Mouse (Mus musculus) forebrain, embryonic 14.5 days (tissue): ENCODE measurements around the gene Pafah2. TPM values are rescaled to one million over a fixed set of nuclear protein-coding genes. Genes with fewer than 3 reads are reported as not detected.

ENCODE experiments used
- ATAC-seq: fragments of 200-750 bp; cut with Nextera tagmentation; 2 replicates; pipeline ENCODE4 v1.8.0; 2017; ENCODE audit warnings: mild to moderate bottlenecking, moderate library complexity
- DNase-seq: peaks from one replicate; pipeline ENCODE4 v3.0.0-alpha.2; 2015; ENCODE audit warnings: low spot score
- H3K27ac ChIP-seq: fragments of 300-500 bp; sonication (generic); 2 replicates; pipeline ENCODE4 v1.5.1; 2014; ENCODE audit warnings: low read depth, mild to moderate bottlenecking, control low read depth, low read length, moderate library complexity
- H3K27me3 ChIP-seq: fragments of 300-500 bp; sonication (generic); replicated peaks from 2 replicates; pipeline ENCODE4 v1.6.1; 2014; ENCODE audit warnings: low read length, control low read depth, mixed read lengths; ENCODE audit not compliant: control insufficient read depth, insufficient read depth
- H3K36me3 ChIP-seq: fragments of 300-500 bp; sonication (generic); 2 replicates; pipeline ENCODE4 v1.6.1; 2014; ENCODE audit warnings: low read length, control low read depth; ENCODE audit not compliant: control insufficient read depth, insufficient read depth
- H3K4me1 ChIP-seq: fragments of 300-500 bp; sonication (generic); 2 replicates; pipeline ENCODE4 v1.6.1; 2014; ENCODE audit warnings: antibody characterized with exemption, low read length, control low read depth; ENCODE audit not compliant: control insufficient read depth, insufficient read depth
- H3K4me2 ChIP-seq: fragments of 300-500 bp; sonication (generic); 2 replicates; pipeline ENCODE4 v1.6.1; 2014; ENCODE audit warnings: mild to moderate bottlenecking, control low read depth, low read length
- H3K4me3 ChIP-seq: fragments of 300-500 bp; sonication (generic); 2 replicates; pipeline ENCODE4 v1.5.1; 2014; ENCODE audit warnings: low read depth, low read length, control low read depth
- H3K9ac ChIP-seq: fragments of 300-500 bp; sonication (generic); 2 replicates; pipeline ENCODE4 v1.6.1; 2014; ENCODE audit warnings: mild to moderate bottlenecking, low read length, control low read depth, moderate library complexity
- H3K9me3 ChIP-seq: fragments of 300-500 bp; sonication (generic); replicated peaks from 2 replicates; pipeline ENCODE4 v1.6.1; 2016; ENCODE audit warnings: low read length, control low read depth, mixed read lengths; ENCODE audit not compliant: control insufficient read depth
- WGBS: fragments of 180-500 bp; shearing (Covaris S2); extraction: QIAGEN DNeasy Blood & Tissue Kit; methylation state at CpG from one replicate; pipeline ENCODE4 v1.1.7; 2014; 5-methylcytosine and 5-hydroxymethylcytosine counted together
- polyA plus RNA-seq: library from polyadenylated mRNA; unstranded; fragments of >200 nt; fragmentation: Nextera tagmentation; extraction: Ambion mirVana; gene quantifications from 2 replicates; pipeline ENCODE4 v1.2.1, GENCODE M21; 2014

Pafah2 gene
- polyA plus RNA-seq, 1 experiment from 2014 or later, result 7.6 TPM

DNA sequence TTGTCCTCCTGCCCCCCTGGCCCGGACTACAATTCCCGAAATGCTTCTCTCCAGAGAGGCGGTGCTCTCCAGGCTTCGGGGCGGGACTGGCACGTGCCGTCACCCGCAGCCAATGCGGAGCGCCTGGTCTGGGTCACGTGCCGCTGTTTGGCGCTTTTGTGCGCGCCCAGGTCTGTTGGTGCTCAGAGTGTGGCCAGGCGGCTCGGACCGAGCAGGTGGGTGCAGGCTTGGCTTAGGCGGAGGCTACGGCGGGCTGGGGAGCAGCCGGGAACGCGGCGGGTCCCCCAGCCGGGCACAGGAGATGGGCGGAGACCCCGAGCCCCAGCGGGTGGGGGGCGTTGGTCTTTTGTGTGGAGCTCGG, 72.1 kb downstream of the Pafah2 start, which contains the start of gene Stmn1:
TSS of gene Stmn1 (plus strand) at position 106 of the 361 bp plus-strand sequence.
- peaks cover 15% of the 10 kb centered on the region for H3K4me1 ChIP-seq
- WGBS, result under 1% methylated on average over 31 of the region's 31 CpGs

DNA sequence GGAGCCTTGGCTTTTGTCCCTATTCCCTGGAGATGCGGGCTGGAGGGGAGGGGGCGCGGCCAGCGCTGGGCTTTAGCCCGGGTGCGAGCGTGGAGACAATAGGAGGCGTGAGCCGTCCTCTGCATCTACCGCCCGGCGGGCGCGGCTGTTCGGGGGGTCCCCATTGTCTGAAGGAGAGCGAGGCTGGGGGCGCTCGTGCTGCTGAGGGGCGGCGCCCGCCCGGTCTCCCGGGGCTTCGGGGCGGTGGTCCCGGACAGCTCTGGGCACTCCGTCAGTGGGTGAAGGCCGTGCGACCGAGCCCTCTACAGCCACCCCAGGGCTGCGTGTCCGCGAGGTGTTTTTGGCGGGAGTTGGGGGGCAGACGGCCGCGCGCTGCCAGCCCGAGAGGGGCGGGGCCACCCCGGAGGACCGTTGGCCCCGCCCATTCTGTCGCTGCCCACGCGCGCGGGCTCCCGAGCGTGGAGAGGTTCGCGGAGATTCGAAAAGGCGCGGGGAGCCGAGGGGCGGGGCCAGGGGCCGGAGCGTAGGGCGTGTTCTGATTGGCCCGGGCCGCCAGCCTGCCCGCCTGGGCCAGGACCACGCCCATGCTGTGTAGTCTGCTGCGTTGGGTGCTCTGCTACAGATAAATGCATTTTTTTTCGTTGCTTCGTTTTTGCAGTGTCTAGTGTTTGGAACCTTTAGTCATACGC, 72.6 kb downstream of the Pafah2 start:
- peak overlapping the region; percentile 100 for H3K9ac ChIP-seq
- no peaks in the 10 kb centered on the region for H3K27me3 ChIP-seq
- peak overlapping the region; percentile 99 for H3K27ac ChIP-seq
- peak overlapping the region; percentile 94 for H3K4me3 ChIP-seq
- peaks cover 28% of the 10 kb centered on the region for H3K36me3 ChIP-seq
- peaks cover 15% of the 10 kb centered on the region for H3K4me1 ChIP-seq
- WGBS, result under 1% methylated on average over 61 of the region's 68 CpGs
- peak; percentile 81 for ATAC-seq
- peak overlapping the region; percentile 69 for H3K4me2 ChIP-seq
- DNase-seq, result peak; percentile 97
- H3K9me3 ChIP-seq, result no peaks in the 10 kb centered on the region

More for the DNA sequence above, 72.1 kb downstream of the Pafah2 start, which contains the start of gene Stmn1:
- Histone ChIP-seq H3K9ac (peak within 1 kb of the TSS; percentile 100), H3K36me3 (peaks cover 26% of the 10 kb centered on the region), H3K9me3 (no peaks in the 10 kb centered on the region), H3K27me3 (no peaks in the 10 kb centered on the region), H3K4me2 (peak within 1 kb of the TSS; percentile 69), H3K4me3 (peak within 1 kb of the TSS; percentile 94), H3K27ac (peak within 1 kb of the TSS; percentile 99)
- ATAC-seq (peak; percentile 96), DNase-seq (peak; percentile 99)

DNA sequence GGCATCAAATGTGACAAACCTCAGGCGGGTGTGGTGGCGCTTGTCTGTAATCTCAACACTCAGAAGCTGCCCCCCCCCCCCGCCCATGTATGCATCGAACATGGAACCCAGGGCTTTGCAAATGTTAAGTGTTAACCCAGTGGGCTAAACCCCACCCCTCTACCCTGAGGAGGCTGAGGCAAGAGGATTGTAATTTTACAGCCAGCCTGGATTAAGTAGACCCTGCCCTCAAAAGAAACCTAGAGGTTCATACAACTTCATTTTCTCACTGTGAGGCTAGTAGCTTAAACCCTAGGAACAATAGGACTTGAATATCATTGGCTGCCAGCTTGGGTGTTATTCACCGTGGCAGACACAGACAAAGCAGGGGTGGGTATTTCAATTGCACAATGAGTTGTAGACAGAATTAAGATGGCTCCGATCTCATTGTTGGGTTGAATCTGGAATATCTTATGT, 73.2 kb downstream of the Pafah2 start:
- 3% methylated on average over 6 of the region's 6 CpGs for WGBS
- Histone ChIP-seq H3K27ac (peak overlapping the region; percentile 99), H3K9ac (peak overlapping the region; percentile 100), H3K4me2 (peak overlapping the region; percentile 69), H3K9me3 (no peaks in the 10 kb centered on the region), H3K27me3 (no peaks in the 10 kb centered on the region), H3K4me3 (peak overlapping the region; percentile 94), H3K36me3 (peaks cover 35% of the 10 kb centered on the region), H3K4me1 (peaks cover 21% of the 10 kb centered on the region)
- ATAC-seq, result peak; percentile 10
- peak; percentile 84 for DNase-seq

DNA sequence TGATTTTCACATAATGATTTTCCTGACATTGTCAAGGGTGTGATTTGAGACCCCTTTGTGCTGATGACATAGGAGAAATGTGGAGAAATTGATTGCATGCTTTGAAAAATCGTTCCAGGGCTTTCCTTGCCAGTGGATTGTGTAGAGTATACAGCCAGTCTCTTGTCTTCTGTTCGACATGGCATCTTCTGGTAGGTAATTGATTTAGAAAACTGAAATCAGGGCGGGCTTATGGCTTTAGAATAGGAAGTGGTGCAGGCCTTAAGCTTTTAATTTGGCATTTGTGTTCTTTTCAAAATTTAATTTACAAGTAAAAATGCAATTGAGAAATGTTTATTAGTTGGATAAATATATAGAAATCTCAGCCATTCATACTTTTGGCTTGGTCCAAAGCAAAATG, 73.9 kb downstream of the Pafah2 start:
- ATAC-seq, result no peak

DNA sequence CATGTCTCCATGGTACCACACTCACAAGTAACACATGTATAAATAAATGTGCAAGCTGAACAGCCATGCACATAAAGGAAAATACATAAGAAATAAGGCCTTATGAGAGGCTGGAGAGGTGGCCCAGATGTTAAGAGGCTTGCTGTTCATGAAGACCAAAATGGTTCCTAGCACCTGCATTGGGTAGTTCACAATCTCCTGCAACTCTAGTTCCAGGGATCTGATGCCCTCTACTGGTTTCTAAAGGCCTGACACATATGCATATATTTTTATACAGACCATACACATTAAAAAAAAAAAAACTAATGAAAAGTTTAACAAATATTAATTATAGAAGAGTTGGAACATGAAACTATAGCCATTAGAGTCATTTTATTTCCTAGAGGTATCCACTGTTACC, 75.3 kb downstream of the Pafah2 start:
- H3K4me3 ChIP-seq, result peak overlapping the region; percentile 94
- H3K4me2 ChIP-seq, result peak overlapping the region; percentile 69
- H3K36me3 ChIP-seq, result peaks cover 56% of the 10 kb centered on the region
- peak overlapping the region; percentile 100; the same call in 1 of the 2 replicates for H3K9ac ChIP-seq
- H3K4me1 ChIP-seq, result peaks cover 22% of the 10 kb centered on the region
- ATAC-seq (no peak), DNase-seq (peak; percentile 64)
- H3K27ac ChIP-seq, result peak overlapping the region; percentile 58; the same call in 1 of the 2 replicates
- no peaks in the 10 kb centered on the region for H3K27me3 ChIP-seq
- no peaks in the 10 kb centered on the region for H3K9me3 ChIP-seq

More for the DNA sequence above, 73.9 kb downstream of the Pafah2 start:
- no peaks in the 10 kb centered on the region for H3K9me3 ChIP-seq
- peak overlapping the region; percentile 69 for H3K4me2 ChIP-seq
- peak; percentile 53 for DNase-seq
- no peaks in the 10 kb centered on the region for H3K27me3 ChIP-seq
- H3K4me3 ChIP-seq, result peak overlapping the region; percentile 94
- WGBS, result 22% methylated on average over 3 of the region's 3 CpGs
- H3K4me1 ChIP-seq, result peaks cover 22% of the 10 kb centered on the region
- H3K36me3 ChIP-seq, result peaks cover 41% of the 10 kb centered on the region
- peak overlapping the region; percentile 100 for H3K9ac ChIP-seq
- H3K27ac ChIP-seq, result peak overlapping the region; percentile 99

DNA sequence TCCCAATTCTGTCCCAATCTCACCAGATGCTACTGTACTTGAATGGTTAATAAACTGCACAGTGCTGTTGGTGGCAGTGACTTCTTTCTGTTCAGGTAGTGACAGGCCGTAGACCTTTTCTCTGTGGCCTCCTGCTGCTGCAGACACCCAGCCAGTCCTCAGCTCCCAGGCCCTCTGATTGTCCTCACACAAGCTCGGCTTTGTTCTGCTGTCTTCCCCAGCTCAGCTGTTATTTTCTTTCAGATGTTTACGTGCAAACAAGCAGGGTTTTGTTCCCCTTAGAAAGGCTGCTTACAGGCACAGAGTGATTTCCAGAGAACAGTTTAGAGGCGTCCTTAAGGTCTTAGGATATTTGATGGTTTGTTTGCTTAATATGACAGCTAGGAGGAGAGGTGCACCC, 77.6 kb downstream of the Pafah2 start:
- H3K4me3 ChIP-seq, result no peak overlapping the region
- 27% methylated on average over 4 of the region's 4 CpGs for WGBS
- H3K9me3 ChIP-seq, result no peaks in the 10 kb centered on the region
- H3K27me3 ChIP-seq, result no peaks in the 10 kb centered on the region
- peaks cover 18% of the 10 kb centered on the region for H3K4me1 ChIP-seq
- DNase-seq (no peak), ATAC-seq (no peak)
- H3K9ac ChIP-seq, result 0 out of 2 replicates have a peak overlapping the region, but pooled peaks have one; percentile 17
- no peak overlapping the region for H3K4me2 ChIP-seq
- H3K36me3 ChIP-seq, result peaks cover 65% of the 10 kb centered on the region
- H3K27ac ChIP-seq, result peak overlapping the region; percentile 60; the same call in 1 of the 2 replicates

DNA sequence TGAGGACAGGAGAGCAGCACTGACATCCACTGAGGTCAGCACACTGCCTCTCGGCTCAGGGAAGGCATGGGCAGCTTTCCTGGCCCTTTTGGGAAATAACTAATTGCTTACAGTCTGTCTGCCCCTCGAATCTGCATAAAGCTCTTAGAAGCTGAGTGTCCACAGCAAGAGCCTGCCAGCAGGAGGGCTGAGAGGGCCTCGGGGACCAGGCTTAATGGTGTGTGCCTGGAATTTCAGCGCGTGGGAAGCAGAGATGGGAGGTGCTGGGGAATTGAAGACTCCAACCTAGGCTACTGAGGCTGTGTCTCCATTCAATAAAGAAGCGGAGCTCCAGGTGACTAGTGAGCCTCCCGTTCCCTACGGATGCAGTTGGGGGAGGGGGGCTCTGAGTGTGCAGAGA, 78.1 kb downstream of the Pafah2 start:
- peak overlapping the region; percentile 60; the same call in 1 of the 2 replicates for H3K27ac ChIP-seq
- ATAC-seq (no peak), DNase-seq (no peak)
- no peaks in the 10 kb centered on the region for H3K9me3 ChIP-seq
- H3K9ac ChIP-seq, result peak overlapping the region; percentile 17; the same call in 1 of the 2 replicates
- peaks cover 18% of the 10 kb centered on the region for H3K4me1 ChIP-seq
- H3K4me2 ChIP-seq, result no peak overlapping the region
- no peaks in the 10 kb centered on the region for H3K27me3 ChIP-seq
- no peak overlapping the region for H3K4me3 ChIP-seq
- 40% methylated on average over 8 of the region's 8 CpGs for WGBS
- peaks cover 65% of the 10 kb centered on the region for H3K36me3 ChIP-seq

DNA sequence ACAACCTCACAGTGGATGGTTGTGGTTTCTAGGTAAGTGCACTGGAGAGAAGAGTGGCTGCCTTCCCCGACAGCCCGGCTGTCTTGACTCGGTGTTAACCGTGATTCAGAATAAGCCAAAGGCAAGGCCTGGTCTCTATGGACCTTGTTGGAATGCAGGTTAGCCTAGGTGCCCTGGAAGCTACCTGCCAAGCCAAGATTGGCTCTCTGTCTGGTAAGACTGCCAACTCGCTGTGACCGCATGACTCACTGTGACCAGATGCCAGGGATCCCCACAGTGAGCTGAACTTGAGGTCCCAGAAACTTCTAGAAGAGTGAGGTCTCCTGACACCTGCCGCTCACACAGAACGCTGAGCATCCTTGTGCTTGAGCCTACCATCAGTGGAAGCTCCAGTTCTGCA, 80.8 kb downstream of the Pafah2 start:
- WGBS, result 94% methylated on average over 8 of the region's 8 CpGs
- Histone ChIP-seq H3K27ac (no peak overlapping the region), H3K4me3 (no peak overlapping the region), H3K4me2 (no peak overlapping the region), H3K27me3 (no peaks in the 10 kb centered on the region), H3K36me3 (peaks cover 52% of the 10 kb centered on the region), H3K4me1 (peaks cover 12% of the 10 kb centered on the region), H3K9me3 (no peaks in the 10 kb centered on the region), H3K9ac (no peak overlapping the region)
- DNase-seq (no peak), ATAC-seq (no peak)
